Mouse (Mus musculus): ENCODE results near the gene Ruvbl2.
"Not testable (repeated sequence)": the region's sequence is repeated elsewhere in the genome, so short reads cannot be mapped to it uniquely, and the experiment has no call there.

The Ruvbl2 gene

DNA sequence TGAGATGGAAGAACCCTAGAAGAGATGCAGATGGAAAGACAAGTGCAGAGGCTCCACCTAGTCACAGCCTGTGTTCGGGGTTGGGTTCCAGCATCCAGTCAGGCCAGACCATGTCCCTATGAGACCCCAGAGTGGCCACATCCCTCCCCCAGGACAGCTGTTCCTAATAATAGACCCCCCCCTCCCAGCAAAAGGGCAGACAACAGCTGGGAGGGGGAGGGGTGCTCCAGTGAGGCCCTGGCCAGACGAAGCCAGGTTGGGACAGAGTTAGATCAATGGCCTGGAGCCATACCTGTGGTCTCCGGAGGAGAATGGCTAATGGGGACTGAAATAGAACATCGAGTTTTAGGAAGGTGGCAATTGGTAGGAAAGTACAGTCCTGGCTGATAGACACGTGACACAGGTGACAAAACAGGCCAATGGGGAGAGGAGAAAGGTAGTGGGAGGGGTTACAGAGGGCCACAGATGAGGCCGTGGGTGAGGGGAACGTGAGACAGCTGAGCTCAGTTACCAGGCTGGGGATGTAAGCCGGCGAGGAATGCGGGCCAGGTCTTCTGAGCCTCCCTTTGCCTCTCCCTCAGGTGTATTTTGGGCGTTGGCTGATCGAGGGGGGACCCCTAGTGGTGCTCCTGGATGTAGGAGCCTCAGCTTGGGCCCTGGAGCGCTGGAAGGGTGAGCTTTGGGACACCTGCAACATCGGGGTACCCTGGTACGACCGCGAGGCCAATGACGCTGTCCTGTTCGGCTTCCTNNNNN, at the start of gene Ruvbl2:
Ruvbl2 (minus strand) TSS at position 576 of the 756 bp plus-strand sequence.
- DNase-seq, result peak; percentile 44

DNA sequence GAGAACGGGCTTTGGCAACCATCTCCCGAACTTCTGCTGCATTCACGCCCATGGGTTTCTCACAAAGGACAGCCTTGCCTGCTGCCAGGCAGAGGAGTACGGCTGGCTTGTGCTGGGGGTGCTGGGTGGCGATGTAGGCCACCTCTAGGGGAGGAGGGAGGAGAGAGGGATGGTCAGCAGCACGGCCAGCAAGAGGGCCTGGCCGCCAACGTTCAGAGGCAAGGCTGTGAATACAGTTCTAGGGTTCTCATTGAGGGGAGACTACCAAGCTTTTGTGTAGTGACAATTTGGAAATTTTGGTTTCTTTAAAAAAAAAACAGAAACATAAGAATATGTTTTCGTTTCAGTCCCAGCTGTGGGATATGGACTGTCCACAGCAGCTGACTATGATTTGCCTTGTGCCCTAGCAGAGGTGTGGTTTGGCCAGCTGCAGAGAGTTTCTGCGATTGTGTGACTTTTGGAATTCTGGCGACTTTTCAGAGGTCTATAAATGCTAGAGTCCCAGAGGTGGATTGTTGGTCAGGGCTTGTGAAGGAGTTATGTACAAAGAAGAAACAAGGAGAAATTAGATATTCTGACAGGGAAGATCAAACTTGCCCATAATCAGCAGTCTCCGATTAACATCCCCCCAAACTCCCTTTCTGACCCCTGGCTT, 49.0 kb upstream of the Ruvbl2 start, which contains the start of gene Gm45808:
Gm45808 (minus strand) TSS at position 51 of the 655 bp plus-strand sequence.
- no peak for DNase-seq

DNA sequence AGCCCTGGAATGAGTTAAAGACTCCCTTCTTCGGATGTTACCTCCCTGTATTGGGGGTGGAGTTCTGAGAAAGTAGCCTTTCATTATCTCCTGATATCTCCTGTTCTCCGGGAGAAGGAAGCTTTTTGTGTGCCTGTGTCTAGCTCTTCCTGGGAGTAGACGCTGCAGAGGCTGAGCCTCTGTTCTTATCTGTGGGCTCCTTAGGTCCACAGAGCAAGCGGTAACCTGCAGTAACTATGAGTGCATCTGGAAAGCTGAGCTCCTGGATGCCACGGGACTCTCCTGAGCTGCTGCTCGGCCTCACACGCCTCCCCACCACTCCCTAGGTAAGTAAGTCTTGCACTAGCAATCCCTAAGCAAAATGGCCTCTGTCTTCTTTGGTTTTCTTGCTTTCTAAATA, 48.3 kb upstream of the Ruvbl2 start:
- DNase-seq, result no peak

DNA sequence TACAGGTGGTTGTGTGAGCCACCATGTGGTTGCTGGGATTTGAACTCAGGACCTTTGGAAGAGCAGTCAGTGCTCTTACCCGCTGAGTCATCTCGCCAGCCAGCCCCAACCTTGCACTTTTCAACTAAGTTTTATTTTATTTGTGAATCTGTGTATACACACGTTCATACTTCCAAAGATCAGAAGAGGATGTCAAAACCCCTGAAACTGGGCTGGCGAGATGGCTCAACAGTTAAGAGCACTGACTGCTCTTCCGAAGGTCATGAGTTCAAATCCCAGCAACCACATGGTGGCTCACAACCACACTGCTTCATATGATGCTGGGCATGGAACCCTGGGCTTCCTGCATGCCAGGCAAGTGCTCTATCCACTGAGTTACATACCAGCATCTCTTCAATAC, 47.1 kb upstream of the Ruvbl2 start:
- DNase-seq, result not testable (repeated sequence)

DNA sequence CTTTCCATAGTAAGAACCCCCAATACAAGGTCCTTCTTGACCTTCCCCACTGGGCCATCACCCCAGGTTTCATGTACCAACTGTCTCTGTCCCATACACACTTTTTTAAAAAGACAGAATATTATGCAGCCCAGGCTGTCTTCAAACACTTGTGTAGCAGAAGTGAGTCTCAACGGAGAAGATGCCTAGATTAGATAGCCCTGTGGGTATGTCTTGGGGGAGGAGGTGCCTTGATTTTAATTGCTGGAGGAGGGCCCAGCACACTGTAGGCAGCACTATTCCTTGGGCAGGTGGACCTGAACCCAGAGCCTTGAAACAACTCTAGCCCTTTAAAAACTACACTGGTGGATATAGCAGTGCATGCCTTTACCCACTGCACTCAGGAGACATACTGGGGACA, 44.3 kb upstream of the Ruvbl2 start:
- no peak for DNase-seq

DNA sequence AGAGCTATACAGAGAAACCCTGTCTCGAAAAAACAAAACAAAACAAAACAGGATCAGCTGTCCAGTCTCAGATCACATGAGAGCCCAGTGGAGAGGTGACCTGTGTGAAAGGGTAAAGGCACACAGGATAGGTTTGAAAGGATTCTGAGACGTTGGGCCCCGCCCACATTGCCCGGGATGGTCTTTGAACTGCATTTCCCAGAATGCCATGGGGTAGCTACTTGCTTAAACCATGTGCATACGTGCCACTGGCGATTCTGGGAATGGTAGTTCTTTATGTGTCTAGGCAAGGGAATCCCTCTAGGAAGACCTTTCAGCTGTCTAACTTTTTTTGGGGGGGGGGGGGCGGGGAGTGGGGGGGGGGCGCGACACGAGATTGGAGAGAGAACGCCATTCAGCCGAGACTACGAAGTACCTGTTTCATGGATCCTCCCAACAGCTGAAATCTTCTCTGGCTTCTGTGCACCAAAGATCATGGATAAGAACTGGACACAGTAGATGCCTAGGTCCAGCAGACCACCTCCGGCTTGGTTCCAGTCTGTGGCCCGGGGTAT, 43.6 kb upstream of the Ruvbl2 start, which contains the start of gene Tulp2:
Tulp2 (plus strand) TSS at position 504 of the 554 bp plus-strand sequence.
- DNase-seq, result peak; percentile 77

DNA sequence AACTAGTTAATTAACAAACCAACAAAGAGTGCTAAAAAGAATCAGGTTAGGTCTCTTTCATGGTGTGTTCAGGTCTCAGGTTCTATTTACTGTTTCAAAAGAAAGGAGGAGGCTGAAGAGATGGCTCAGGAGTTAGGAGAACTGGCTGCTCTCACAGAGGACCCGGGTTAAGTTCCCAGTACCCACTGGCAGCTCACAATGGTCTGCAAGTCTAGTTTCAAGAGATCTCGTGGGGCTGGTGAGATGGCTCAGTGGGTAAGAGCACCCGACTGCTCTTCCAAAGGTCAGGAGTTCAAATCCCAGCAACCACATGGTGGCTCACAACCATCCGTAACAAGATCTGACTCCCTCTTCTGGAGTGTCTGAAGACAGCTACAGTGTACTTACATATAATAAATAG, 42.4 kb upstream of the Ruvbl2 start:
- DNase-seq, result not testable (repeated sequence)

DNA sequence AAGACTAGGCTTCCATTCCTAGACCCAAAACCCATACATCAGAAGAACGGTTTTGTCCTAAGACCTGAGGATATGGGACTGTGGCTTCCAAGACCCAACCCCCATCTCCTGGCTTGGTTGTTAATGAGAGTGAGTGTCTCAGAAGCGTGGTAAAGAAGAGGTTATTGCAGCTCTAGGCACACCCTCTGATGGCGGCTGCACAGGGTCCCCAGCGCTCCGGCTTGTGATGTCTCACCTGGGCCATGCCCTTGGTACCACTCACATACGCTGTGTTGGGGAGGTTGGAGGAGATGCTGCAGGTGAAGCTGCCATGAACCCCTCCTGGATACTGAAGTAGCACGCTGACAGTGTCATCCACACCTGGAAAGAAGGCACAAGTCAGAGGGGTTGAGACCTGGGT, 40.9 kb upstream of the Ruvbl2 start:
- no peak for DNase-seq

DNA sequence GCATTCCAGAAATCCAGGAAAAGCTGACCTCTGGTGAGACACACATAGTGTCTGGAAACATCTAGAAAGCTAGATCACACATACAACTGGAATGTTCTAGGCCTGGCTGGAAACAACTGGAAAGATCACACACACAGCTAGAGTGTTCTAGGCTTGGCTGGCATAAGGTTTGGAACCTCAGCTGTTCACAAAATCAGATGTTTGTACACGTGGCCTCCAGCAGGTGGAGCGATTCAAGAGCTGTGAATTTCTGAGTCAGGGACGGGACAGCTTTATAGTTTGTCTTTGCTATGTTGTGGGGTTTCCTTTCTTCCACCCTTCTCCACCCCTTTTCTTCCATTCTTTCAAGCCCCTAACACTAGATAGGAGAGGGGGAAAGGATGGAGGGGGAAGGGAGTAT, 39.1 kb upstream of the Ruvbl2 start:
- DNase-seq, result peak; percentile 63

DNA sequence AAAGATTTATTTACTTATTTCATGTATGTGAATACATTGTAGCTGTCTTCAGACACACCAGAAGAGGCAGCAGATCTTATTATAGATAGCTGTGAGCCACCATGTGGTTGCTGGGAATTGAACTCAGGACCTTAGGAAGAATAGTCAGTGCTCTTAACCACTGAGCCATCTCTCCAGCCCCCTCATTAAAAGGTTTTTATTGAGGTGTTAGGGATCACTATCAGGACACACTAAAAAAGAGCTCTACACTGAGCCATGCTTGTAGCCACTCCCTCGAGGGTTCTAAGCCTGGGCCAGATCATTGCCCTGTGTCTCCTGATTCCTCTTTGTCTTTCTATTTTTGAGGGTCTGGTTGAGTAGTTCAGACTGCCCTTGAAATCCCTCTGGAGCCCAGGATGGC, 38.6 kb upstream of the Ruvbl2 start:
- DNase-seq, result no peak

DNA sequence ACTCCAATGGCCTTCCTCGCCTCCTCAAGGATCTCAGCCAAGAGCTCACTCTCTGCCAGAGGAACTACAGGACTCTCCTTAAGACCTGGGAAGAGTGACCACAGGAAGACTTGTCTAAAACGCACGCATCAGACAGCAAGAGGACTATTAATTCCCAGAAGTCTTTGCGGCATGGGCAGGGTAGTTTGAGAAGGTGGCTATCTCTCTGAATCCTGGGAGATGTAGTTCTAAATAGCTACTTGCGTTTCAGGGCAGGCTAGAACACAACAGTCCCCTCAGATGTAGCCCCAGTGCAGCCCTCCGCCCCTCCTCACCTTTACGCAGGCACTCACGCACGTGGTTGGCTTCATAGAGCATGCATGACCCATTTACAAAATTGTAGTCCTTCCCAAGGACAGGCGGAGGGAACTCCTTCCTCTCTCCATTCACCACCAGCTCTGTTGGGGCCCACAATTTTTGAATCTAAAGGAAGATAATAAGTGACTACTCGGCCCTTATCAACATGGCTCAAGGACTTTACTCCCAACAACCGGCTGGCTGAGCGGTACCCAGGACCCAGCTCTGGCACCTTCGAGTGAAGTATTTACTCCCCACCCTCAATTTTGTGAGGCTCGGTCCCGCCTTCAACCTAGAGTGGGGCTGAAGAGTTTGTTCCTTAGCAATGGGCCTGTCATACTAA, 37.5 kb upstream of the Ruvbl2 start:
- peak; percentile 65 for DNase-seq

DNA sequence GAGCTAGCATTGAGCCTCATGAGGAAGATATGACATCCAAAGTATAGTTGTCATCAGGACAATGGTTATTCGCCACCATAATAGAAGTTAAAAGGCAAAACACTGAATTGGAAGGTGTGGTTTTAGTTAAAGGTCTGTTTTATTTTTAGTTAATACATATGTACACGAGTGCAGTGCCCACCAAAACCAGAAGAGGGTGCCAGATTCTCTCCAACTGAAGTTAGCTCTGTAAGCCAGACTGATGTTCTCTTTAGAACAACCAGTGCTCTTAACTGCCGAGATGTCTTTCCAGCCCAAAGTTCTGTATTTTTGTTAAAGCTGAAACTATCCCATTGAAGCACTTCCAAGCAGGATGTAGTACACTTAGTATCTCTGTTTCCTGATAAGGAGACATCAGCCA, 33.0 kb upstream of the Ruvbl2 start:
- peak; percentile 85 for DNase-seq

DNA sequence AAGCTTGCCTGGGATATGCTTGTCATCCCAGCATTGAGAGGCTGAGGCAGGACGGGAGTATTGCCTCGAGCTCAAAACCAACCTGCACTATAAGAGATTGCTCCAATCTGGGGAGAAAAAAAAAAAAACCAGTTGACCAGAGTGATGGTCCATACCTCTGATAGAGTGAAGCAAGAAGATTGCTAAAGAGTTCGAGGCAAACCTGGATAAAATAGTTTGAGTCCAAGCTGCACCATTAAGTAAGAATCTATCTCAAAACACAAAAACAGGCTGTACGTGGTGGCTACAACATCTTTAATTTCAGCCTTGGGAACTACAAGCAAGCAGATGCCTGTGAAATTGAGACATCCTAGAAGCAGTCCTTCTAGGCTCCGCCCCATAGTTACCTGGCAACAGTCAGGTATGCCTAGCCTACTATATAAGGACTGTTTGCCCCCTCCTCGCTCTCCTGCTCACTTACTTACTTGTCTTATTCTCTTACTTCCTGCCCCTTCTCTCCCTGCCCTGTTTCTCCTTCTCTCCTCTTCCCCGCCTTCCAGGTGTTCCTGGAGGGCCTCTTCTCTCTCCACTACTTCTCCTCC, 29.3 kb upstream of the Ruvbl2 start:
- no peak for DNase-seq

DNA sequence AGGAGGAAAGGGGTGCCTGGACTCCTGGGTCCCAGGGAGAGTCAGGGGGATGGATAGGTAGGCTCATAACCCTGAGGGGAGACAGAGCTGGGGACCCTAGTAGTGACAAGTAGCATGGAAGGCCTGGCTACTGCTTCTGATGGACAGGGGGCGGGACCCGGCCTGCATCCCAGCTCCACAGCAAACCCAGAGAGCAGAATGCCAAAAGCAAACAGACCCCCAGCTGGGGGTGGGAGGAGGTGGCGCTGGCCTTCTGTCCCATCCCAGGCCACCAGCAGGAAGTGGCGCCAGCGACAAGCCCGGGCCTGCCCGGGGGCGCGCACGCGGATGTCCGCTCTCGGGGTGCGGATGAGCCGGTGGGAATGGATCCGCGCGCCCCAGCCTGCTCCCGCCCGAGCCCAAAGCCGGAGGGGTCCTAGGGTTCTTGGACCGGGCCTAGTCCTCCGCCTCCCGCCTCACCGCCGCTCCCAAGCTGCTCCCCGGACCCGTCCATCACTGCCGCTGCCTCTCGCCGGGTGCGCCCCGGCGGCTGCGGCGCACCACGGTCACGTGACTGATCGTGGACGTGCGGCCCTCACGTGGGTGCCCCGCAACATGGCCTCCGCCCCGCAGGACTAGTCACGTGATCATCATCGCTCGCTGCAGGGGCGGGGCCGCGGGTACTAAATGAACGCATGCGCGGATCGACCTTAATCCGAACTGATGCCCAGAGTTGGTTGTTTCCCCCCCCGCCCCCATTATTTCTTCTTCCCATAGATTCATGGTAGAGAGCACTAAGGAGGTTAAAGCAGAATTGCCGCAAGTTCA, 28.6 kb upstream of the Ruvbl2 start, which contains the start of gene Bax:
Bax (minus strand) TSS at position 616 of the 807 bp plus-strand sequence.
- peak; percentile 96 for DNase-seq

DNA sequence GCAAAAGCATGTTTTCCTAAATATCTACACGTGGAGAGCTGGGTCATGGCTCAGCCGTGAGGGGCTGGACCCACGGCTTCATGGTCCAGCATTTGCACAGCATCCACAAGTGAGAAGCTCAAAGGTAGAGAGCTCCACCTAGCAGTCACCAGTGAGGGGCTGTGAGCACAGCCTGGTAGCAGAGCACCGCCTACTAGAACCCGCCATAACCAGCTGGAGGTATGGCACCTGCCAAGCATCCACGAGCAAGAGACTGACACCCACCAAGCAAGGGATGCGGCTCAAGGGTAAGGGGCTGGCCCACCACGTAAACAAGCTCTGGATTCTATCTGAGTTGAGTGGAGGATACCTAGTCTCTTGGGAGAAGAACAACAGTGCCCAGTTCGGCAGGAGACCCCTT, 27.7 kb upstream of the Ruvbl2 start:
- peak; percentile 42 for DNase-seq

DNA sequence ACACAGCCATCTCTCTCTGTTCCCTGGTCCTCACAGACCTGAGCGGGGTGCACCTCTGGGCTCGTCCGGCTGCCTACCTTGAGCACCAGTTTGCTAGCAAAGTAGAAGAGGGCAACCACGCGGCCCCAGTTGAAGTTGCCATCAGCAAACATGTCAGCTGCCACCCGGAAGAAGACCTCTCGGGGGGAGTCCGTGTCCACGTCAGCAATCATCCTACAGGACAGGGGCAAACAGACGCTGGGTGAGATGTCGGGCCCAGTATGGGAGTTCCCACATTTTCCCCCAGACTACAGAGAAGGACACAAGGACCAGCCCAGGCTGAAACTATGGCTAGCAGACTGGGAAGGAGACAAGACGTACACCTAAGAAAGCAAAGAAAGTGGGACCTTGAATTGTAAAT, 27.2 kb upstream of the Ruvbl2 start:
- no peak for DNase-seq

DNA sequence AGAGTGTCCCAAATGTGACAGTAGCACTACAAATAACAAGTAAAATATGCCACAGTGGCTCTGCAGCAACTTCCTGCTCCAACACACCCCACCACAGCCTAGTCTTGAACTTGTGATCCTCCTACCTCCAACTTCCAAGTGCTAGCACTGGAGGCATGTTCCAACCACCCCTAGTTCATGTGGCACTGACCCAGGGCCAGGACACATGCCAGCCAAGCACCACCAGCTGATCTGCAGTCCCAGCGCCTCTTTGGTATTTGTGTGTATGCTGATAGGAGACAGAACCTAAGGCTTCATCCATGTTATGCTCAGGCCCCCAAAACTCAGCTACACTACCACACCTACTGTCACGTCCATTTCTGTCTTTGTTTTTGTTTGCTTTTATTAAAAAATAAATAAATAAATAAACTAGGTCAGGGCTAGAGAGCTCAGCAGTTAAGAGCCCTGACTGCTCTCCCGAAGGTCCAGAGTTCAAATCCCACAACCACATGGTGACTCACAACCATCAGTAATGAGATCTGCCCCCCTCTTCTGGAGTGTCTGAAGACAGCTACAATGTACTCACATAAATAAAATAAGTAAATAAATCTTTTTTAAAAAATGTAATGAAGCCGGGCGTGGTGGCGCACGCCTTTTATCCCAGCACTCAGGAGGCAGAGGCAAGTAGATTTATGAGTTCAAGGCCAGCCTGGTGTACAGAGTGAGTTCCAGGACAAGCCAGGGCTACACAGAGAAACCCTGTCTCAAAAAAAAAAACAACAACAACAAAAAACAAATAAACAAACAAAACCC, 26.3 kb upstream of the Ruvbl2 start:
- DNase-seq, result no peak

DNA sequence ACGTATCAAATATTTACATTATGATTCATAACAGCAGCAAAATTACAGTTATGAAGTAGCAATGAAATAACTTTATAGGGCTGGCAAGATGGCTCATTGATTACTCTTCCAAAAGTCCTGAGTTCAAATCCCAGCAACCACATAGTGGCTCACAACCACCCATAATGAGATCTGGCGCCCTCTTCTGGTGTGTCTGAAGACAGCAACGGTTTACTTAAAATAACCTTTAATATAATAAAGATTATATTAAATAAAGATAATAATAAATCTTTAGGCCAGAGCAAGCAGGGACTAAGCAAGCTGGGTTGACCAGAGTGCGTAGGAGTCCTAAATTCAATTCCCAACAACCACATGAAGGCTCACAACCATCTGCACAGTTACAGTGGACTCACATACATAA, 25.0 kb upstream of the Ruvbl2 start:
- not testable (repeated sequence) for DNase-seq

DNA sequence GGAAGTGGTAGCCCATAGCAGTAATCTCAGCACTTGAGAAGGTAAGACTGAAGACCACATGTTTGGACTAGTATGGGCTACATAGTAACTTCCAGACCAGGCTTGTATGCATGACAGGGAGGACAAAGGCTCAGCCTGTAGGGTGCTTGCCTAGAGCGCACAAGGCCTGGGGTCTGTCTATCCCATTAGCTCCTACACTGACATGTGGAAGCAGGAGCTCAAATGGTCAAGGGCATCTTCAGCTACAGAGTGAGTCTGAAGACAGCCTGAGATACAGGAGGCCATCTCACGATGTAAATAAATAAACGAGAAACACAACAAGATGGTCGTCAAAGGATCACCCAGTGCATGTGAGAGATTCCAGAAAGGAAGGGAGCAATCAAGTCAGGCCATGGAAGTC, 24.4 kb upstream of the Ruvbl2 start:
- no peak for DNase-seq

DNA sequence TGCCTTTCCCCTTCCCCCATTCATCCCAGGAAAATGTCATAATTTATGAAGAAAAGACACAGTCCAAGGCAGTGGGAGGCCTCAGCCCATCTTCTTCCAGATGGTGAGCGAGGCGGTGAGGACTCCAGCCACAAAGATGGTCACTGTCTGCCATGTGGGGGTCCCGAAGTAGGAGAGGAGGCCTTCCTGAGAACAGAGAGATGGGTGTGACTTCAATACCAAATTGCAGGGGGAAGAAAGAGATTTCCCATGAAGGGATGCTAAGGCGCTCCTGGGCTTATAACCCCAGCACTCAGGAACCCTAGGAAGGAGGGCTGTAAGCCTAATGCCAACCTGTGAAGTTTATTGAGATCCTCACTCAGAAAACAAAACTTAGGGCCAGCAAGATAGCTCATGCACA, 23.9 kb upstream of the Ruvbl2 start:
- no peak for DNase-seq

DNA sequence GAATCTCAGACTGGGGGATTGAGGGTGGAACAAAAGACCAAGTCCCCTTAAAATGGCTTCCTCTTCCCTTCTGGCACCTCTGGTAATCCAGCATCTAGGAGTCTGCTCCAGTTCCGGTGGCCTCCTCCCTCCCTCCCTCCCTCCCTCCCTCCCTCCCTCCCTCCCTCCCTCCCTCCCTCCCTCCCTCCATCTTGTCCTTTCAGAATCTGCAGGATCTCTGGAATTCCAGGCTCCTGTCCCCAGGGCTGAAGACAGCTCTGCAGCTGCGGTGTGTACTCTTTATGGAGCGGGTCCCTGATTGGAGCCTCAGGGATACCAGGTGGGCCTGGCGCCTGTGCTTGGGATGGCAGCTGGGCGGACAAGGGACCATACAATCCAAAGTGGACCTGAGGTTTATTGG, 23.4 kb upstream of the Ruvbl2 start:
- no peak for DNase-seq

Measured in kidney, adult 18-20 months (tissue).